ENCODE assay signal across 10 mouse cellular contexts in genomic region chr11:6030650-6031049, GRCm38 (mm10). TPM values are rescaled to one million over a fixed set of nuclear protein-coding genes. Genes with fewer than 3 reads are reported as not detected.
DNase-seq lines count a peak whose midpoint lies in the region; ATAC-seq and TF ChIP-seq lines count a peak whose summit lies in the region.
"Had no signal": no experiment of that assay in that cellular context is flagged by ENCODE, and none has a peak within 500 bp of the region (broad histone marks: within the 10 kb centered on the region; RNA-seq: fewer than 3 reads in every experiment).

No protein-coding gene starts in this region.

- H3K4me1 ChIP-seq in hindbrain, postnatal 0 days (ENCODE audit: insufficient read depth, low read length) = peaks cover 13% of the 10 kb centered on the region
- H3K4me1 ChIP-seq in hindbrain, embryonic 13.5 days (replicated peaks) = 0 out of 2 replicates have a peak, but pooled peaks cover 7% of the 10 kb centered on the region
- H3K4me1 ChIP-seq in heart, embryonic 15.5 days (replicated peaks) = peaks cover 13% of the 10 kb centered on the region
- H3K4me1 ChIP-seq in midbrain, postnatal 0 days (ENCODE audit: insufficient read depth, low read length) = no peaks in the 10 kb centered on the region
- H3K4me1 ChIP-seq: stomach, embryonic 15.5 days had no signal

- peak overlapping the region; percentile 77 for H3K27ac ChIP-seq in hindbrain, postnatal 0 days
- H3K27ac ChIP-seq in hindbrain, embryonic 13.5 days = no peak overlapping the region
- peak overlapping the region; percentile 26; the same call in 1 of the 2 replicates for H3K27ac ChIP-seq in heart, embryonic 15.5 days
- H3K27ac ChIP-seq in midbrain, postnatal 0 days (ENCODE audit: low read depth, low read length) = peak overlapping the region; percentile 51; the same call in 1 of the 2 replicates
- H3K27ac ChIP-seq: liver, embryonic 15.5 days; stomach, embryonic 15.5 days had no signal

- H3K4me3 ChIP-seq in hindbrain, postnatal 0 days (ENCODE audit: low read length) = no peak overlapping the region
- H3K4me3 ChIP-seq in hindbrain, embryonic 13.5 days = no peak overlapping the region
- no peak overlapping the region for H3K4me3 ChIP-seq in heart, embryonic 15.5 days
- no peak overlapping the region for H3K4me3 ChIP-seq in midbrain, postnatal 0 days (ENCODE audit: low read depth, low read length)
- H3K4me3 ChIP-seq: liver, embryonic 15.5 days; stomach, embryonic 15.5 days had no signal

- WGBS in hindbrain, postnatal 0 days = 57% methylated on average over 6 of the region's 6 CpGs
- 86% methylated on average over 6 of the region's 6 CpGs for WGBS in hindbrain, embryonic 13.5 days
- 71% methylated on average over 6 of the region's 6 CpGs for WGBS in heart, embryonic 15.5 days
- 79% methylated on average over 6 of the region's 6 CpGs for WGBS in midbrain, postnatal 0 days

- peak; percentile 81 for ATAC-seq in hindbrain, postnatal 0 days
- ATAC-seq in hindbrain, embryonic 13.5 days (ENCODE audit: low FRiP score) = no peak
- ATAC-seq in heart, embryonic 15.5 days (replicated peaks; ENCODE audit: insufficient number of reproducible peaks, insufficient read depth, low FRiP score, low read depth) = peak; percentile 59; the same call in 1 of the 2 replicates
- ATAC-seq in midbrain, postnatal 0 days (ENCODE audit: low FRiP score) = peak; percentile 64; the same call in 1 of the 2 replicates
- ATAC-seq in inflammation-experienced regulatory T-cells, adult 6 months = no peak
- no peak for ATAC-seq in CD4-positive, CD25-positive, alpha-beta regulatory T cell, adult 4 months

- peak; percentile 2; the same call in 1 of the 2 replicates for TF ChIP-seq CTCF in hindbrain, postnatal 0 days (IDR thresholded peaks at IDR 0.05; ENCODE audit: low read depth)
- no peak for TF ChIP-seq CTCF in midbrain, postnatal 0 days (IDR thresholded peaks at IDR 0.05)

- H3K4me2 ChIP-seq in hindbrain, postnatal 0 days (ENCODE audit: low read depth, low read length) = 0 out of 2 replicates have a peak overlapping the region, but pooled peaks have one; percentile 10
- no peak overlapping the region for H3K4me2 ChIP-seq in hindbrain, embryonic 13.5 days
- no peak overlapping the region for H3K4me2 ChIP-seq in heart, embryonic 15.5 days
- H3K4me2 ChIP-seq in midbrain, postnatal 0 days (ENCODE audit: low read depth, low read length, poor library complexity, severe bottlenecking) = no peak overlapping the region
- H3K4me2 ChIP-seq: liver, embryonic 15.5 days; stomach, embryonic 15.5 days had no signal

- no peaks in the 10 kb centered on the region for H3K27me3 ChIP-seq in hindbrain, postnatal 0 days (ENCODE audit: insufficient read depth, low read length)
- H3K27me3 ChIP-seq in hindbrain, embryonic 13.5 days = no peaks in the 10 kb centered on the region
- no peaks in the 10 kb centered on the region for H3K27me3 ChIP-seq in heart, embryonic 15.5 days
- no peaks in the 10 kb centered on the region for H3K27me3 ChIP-seq in midbrain, postnatal 0 days (ENCODE audit: insufficient read depth, low read length)
- H3K27me3 ChIP-seq: liver, embryonic 15.5 days; stomach, embryonic 15.5 days had no signal

- H3K9me3 ChIP-seq in hindbrain, postnatal 0 days (ENCODE audit: low read length) = no peaks in the 10 kb centered on the region
- no peaks in the 10 kb centered on the region for H3K9me3 ChIP-seq in hindbrain, embryonic 13.5 days
- no peaks in the 10 kb centered on the region for H3K9me3 ChIP-seq in heart, embryonic 15.5 days (replicated peaks)
- H3K9me3 ChIP-seq in midbrain, postnatal 0 days (ENCODE audit: low read length) = no peaks in the 10 kb centered on the region
- H3K9me3 ChIP-seq: liver, embryonic 15.5 days; stomach, embryonic 15.5 days had no signal

- no peaks in the 10 kb centered on the region for H3K36me3 ChIP-seq in hindbrain, postnatal 0 days (ENCODE audit: insufficient read depth, low read length)
- H3K36me3 ChIP-seq in hindbrain, embryonic 13.5 days = no peaks in the 10 kb centered on the region
- H3K36me3 ChIP-seq in heart, embryonic 15.5 days = no peaks in the 10 kb centered on the region
- H3K36me3 ChIP-seq in midbrain, postnatal 0 days (ENCODE audit: insufficient read depth, low read length) = peaks cover 13% of the 10 kb centered on the region
- H3K36me3 ChIP-seq: liver, embryonic 15.5 days; stomach, embryonic 15.5 days had no signal

- H3K9ac ChIP-seq in hindbrain, postnatal 0 days (replicated peaks; ENCODE audit: low read length) = no peak overlapping the region
- H3K9ac ChIP-seq in hindbrain, embryonic 13.5 days = no peak overlapping the region
- H3K9ac ChIP-seq in heart, embryonic 15.5 days = no peak overlapping the region
- no peak overlapping the region for H3K9ac ChIP-seq in midbrain, postnatal 0 days (replicated peaks; ENCODE audit: low read length, poor library complexity, severe bottlenecking)
- H3K9ac ChIP-seq: liver, embryonic 15.5 days; stomach, embryonic 15.5 days had no signal

- DNase-seq in hindbrain, postnatal 0 days (ENCODE audit: low spot score) = peak; percentile 91
- DNase-seq in NIH3T3 (ENCODE audit: low read depth) = peak; percentile 96
- peak; percentile 97 to 98 for DNase-seq in cerebellum, postnatal 14 days
- peak; percentile 92 for DNase-seq in midbrain, postnatal 0 days (ENCODE audit: low spot score)

RNA-seq across cellular contexts. Expression of gene Camk2b, which starts 35.5 kb away (rescaled TPM):
- total RNA-seq in hindbrain, postnatal 0 days (2014; rRNA removed) = 188 and 212 TPM in 2 replicates
- 160 and 165 TPM in 2 replicates for polyA plus RNA-seq in hindbrain, postnatal 0 days (2015; fragmentation: Nextera tagmentation; extraction: Ambion mirVana)
- polyA plus RNA-seq in hindbrain, embryonic 13.5 days (2015; fragmentation: Nextera tagmentation; extraction: Ambion mirVana) = 63.1 and 65.8 TPM in 2 replicates
- polyA plus RNA-seq in heart, embryonic 15.5 days (2015; fragmentation: Nextera tagmentation; extraction: Ambion mirVana) = 2.8 and 3.5 TPM in 2 replicates
- total RNA-seq in midbrain, postnatal 0 days (2014; rRNA removed) = 195 and 225 TPM in 2 replicates
- polyA plus RNA-seq in midbrain, postnatal 0 days (2015; fragmentation: Nextera tagmentation; extraction: Ambion mirVana) = 199 and 208 TPM in 2 replicates
- 10 to 100 TPM in 2 of 3 experiments, 1 to 10 TPM in 1; 5.3 to 16.7 (median 11.0) TPM for polyA plus RNA-seq in inflammation-experienced regulatory T-cells, adult 6 months (2017; shearing (Covaris generic))
- polyA plus RNA-seq in CD4-positive, CD25-positive, alpha-beta regulatory T cell, adult 4 months (2017; shearing (Covaris generic)) = 10 to 100 TPM in 1 of 2 experiments, 1 to 10 TPM in 1; 4.2 to 19.3 TPM

Comparison
In these comparisons a context has a peak if more than half of its experiments do, and no peak if none do; other contexts are left out.
1. ATAC-seq: peak in hindbrain, postnatal 0 days (single experiment), heart, embryonic 15.5 days (single experiment) and midbrain, postnatal 0 days (single experiment); none in hindbrain, embryonic 13.5 days (single experiment), inflammation-experienced regulatory T-cells, adult 6 months (single experiment) and CD4-positive, CD25-positive, alpha-beta regulatory T cell, adult 4 months (single experiment).
2. Peak in every context shown above with its lines, with median percentiles within 50 percentile points of each other: DNase-seq.